Mouse (Mus musculus) layer of hippocampus, adult 11-12 months (tissue): ENCODE measurements around the gene Vmn1r221.
"Not testable (repeated sequence)": the region's sequence is repeated elsewhere in the genome, so short reads cannot be mapped to it uniquely, and the experiment has no call there.

Experiments
- DNase-seq: peaks from one replicate; pipeline ENCODE4 v3.0.0; 2022; ENCODE audit warnings: low spot score

Vmn1r221 gene

GRCm38 (mm10) chr13:23213827-23214226 lies at the start of gene Vmn1r221:
Gene Vmn1r221, plus strand, starts transcription at chr13:23214127.
- DNase-seq: not testable (repeated sequence)

- DNase-seq: not testable (repeated sequence)
These were observed 47.5 kb upstream of the Vmn1r221 start for GRCm38 (mm10) chr13:23166471-23166870.

DNA sequence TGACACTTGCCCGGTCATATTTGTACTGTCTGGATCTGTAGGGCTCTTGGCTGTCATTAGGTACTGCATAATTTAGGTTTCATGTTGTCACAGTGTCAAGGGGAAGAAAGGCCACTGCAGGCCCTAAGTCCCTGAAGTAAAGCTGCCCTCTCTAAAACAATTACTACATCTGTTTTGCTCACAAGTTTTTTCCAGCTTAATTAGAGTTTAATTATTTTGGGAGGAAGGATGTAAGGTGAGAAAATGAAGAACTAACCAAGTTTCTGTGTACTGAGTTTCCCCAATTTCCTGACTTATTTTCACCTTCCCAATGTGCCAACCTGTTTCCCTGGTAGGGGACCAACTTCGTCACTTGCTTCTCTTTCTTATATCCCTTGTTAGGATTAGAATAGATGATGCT lies 26.1 kb upstream of the Vmn1r221 start, which contains the start of gene Vmn1r220:
Gene Vmn1r220 (minus strand): TSS at position 101 of the 400 bp plus-strand sequence.
- DNase-seq: no peak

GRCm38 (mm10) chr13:23203885-23204284 lies 10.0 kb upstream of the Vmn1r221 start:
- not testable (repeated sequence) for DNase-seq

DNA sequence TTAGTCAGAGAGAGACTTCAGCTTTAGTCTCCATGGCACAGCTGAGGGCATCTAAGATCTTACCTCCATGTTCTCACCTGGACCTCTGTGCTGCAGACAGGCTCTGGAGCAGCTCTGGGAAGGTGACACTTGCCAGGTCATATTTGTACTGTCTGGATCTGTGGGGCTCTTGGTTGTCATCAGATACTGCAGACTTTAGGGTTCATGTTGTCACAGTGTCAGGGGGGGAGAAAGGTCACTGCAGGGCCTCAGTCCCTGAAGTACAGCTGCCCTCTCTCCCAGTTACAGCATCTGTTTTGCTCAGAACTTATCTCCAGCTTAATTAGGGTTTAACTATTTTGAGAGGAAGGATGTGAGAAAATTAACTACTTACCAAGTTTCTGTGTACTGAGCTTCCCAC lies 21.9 kb downstream of the Vmn1r221 start, which contains the start of gene Vmn1r222:
Gene Vmn1r222 (minus strand): TSS at position 101 of the 400 bp plus-strand sequence.
- not testable (repeated sequence) for DNase-seq

GRCm38 (mm10) chr13:23246834-23247233 lies 32.9 kb downstream of the Vmn1r221 start, which contains the start of gene Vmn1r223:
Gene Vmn1r223, plus strand, starts transcription at chr13:23247134.
- not testable (repeated sequence) for DNase-seq

GRCm38 (mm10) chr13:23258546-23259048 lies 44.7 kb downstream of the Vmn1r221 start:
- no peak for DNase-seq

DNA sequence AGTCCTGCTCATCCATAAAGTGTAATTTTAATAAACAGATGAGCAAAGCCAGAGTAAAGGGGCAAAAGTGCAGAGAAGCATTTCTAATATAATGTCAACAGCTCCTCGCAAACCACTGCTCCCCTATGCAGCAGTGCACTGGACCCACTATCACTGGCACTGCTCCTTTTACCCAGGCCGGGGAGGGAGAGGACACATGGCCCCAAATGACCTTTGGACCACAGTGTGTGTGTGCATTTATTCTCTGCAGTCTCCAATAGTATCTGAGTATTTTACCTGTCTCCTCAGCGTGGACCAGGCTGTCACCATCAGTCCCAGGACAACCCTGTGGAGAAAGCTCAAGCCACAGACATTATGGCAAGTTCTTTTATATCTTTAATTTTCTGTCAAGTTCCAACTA lies 54.7 kb downstream of the Vmn1r221 start:
- DNase-seq: not testable (repeated sequence)

- not testable (repeated sequence) for DNase-seq
These were observed 55.2 kb downstream of the Vmn1r221 start for GRCm38 (mm10) chr13:23269127-23269526.

DNA sequence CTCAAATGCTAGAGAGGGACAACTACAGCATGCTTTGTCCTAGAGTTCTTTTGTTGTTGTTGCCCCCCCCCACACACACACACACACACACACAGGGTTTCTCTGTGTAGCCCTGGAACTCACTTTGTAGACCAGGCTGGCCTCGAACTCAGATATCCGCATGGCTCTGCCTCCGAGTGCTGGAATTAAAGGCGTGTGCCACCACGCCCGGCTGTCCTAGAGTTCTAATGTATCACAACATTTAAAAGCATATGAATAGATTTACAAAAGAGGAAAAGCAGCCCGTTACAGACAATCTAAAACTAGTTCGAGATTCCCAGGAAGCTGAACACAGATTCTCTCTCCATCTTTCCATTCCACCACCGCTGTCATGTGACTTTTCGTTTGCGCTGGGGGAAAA lies 55.8 kb downstream of the Vmn1r221 start:
- no peak for DNase-seq

DNA sequence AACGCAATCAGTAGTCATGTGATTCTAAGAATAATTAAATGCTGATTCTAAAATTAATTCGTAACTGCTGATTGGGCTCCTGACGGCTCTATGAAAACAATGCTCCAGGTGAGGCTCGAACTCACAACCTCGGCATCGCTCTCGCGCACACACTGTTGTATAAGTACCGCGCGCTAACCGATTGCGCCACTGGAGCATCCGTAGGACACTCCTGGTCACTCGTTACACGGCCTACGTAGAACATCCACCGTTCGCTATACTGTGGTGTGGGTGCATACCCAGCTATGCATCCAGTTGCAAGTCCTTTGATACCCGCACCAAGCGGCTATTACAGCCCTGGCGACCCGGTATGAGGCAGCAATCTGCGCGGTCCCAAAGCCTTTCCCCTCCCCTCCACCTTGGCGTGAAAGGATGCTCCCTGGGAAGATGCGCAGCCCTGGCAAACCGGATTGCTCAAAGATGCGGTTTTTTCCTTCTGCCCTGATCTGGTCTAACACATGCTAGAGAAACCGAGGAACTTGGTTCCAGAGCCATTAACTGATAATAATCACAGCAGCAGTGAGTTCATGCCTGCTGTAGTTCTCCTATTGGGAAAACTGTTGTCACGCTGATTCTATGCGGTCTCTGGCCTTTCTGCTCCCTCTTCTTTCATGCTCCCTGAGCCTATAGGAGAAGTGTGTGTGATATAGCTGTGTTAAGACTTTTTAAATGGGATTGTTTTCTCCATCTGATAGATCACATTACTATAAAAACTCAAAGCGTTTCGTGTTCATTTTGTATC lies 56.6 kb downstream of the Vmn1r221 start:
- peak; percentile 58 for DNase-seq
